Mouse (Mus musculus): Measurements from ENCODE around the gene Rin2.

Gene Rin2

DNA sequence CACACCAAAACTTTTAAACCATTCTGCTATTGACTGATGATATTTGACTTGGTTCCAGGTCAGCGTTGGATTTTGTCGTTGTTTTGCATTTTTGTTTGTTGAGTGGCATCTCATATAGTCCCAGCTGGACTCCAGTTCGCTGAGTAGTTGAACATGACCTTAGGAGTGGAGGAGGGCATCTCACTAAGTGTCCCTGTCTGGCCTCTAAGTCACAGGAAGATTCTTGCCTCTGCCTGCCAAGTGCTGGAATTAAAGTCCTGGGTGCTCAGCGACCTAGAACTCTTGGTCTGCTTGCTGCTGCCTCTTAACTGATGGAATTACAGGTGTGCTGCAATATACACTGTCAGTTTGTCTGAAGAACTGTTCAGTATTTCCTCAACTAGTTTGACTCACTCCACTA lies 154.2 kb downstream of the Rin2 start:
- DNase-seq (ENCODE audit: low spot score), result no peak

DNA sequence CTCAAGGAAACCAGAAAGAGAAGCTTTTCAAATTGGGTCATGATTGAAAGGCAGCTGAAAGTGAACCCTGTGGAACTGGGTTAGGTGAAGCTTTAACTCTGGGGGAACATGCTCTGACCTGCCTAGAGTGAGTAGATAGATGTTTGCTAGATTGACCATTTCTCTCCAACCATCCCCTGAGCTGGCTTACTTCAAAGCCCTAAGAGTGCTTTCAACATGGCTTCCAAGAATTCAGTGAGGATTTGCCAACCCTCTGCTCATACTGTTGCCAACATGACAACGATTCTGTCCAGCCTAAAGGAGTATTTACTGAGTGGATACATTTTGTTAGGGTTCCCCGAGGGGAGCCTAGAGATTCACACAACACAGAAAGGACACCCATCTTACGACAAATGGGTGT lies 155.4 kb downstream of the Rin2 start:
- DNase-seq (ENCODE audit: low spot score), result no peak

DNA sequence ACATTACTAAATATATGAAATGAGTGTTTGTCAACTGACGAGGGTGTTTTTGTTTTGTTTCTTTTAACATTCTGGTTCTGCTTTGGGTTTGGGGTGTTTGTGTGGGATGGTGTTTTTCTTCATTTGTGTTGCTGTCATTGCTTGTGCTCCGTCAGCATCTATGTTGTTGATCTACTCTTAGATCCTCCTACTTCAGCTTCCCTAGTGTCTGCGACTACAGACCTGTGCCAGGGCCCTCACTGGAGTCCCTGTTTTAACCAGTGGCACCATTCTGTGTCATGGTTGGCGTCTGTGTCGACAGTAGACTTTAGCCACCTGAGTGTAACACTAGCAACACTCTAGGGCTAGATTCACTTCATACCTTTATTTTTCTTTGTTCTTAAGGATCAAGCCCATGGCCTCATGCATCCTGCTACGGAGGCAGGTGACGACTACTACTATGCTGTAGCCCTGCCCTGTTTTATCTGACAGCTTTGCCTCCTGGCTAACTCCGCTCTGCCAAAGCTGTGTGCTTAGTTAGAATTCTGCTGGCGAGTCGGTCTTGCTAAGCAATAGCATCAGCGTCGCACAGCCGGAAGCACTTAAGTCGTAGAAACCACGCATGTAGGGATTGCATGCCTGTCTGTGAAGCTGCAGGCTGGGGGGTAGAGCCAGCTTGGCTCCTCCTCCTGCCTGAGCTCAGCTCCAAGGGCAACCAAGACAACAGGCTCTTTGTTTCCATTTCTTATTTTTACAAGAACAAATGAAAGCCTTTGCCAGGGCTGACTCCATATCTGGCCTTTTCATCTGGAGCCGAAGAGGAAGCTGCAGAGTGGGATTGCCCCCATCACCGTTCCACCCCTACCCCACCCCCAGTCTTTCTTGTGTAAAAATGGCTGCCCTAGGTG lies 157.2 kb downstream of the Rin2 start:
- peak; percentile 31 for DNase-seq (ENCODE audit: low spot score)

DNA sequence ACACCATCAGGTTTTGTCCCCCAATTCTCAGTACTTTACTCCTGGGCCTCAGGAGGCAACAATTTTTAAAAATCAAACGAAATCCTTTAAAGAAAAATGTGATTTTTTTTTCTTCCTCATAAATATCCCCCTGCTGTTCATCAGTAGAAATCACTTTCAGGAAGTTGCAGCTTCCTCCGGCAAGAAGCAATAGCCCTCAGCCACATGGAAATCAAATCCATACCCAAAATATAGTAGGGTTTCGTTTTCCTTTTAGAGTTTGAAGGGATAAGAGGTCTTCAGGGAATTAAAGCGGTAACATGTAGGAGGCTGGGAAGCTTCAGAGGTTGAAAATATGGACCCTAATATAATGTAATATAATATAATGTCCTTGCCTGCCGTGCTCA lies 157.8 kb downstream of the Rin2 start:
- DNase-seq (ENCODE audit: low spot score), result no peak

DNA sequence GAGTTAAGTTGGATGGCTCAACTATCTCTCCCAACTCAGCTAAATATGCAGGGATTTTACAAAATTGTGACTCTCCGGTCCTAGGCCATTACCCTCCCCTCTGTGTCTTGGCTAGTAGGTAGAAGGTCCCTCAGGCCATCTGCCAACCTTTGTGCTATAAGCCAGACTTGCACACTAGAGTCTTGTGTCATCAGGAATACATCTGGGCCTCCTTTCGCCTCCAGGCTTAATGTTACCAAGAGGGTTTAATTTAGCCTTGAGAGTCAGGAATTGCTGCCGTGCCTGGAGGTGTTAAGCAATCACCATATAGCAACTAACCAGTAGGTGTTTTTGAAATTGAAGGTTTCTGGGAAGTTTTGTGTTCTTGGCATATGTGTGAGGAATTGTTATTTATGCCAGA lies 158.3 kb downstream of the Rin2 start:
- no peak for DNase-seq (ENCODE audit: low spot score)

DNA sequence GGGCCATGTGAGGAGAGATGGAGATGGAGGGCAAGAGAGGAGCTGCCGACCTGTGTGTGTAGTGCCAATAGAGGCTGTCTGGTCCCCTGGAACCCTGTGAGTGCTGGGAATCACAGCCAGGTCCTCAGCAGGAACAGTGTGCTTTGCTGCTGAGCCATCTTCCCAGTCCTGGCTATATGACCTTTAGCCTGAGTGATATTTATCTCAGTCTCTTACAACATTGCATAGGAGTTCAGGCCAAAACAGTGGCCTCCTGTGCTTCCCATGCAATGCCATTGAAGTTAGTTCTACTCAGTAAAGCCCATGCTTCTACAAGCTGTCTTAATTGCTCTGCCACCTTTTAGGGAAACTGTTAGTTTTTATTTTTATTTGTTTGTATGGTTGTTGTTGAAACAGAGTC lies 160.9 kb downstream of the Rin2 start:
- DNase-seq (ENCODE audit: low spot score), result no peak

DNA sequence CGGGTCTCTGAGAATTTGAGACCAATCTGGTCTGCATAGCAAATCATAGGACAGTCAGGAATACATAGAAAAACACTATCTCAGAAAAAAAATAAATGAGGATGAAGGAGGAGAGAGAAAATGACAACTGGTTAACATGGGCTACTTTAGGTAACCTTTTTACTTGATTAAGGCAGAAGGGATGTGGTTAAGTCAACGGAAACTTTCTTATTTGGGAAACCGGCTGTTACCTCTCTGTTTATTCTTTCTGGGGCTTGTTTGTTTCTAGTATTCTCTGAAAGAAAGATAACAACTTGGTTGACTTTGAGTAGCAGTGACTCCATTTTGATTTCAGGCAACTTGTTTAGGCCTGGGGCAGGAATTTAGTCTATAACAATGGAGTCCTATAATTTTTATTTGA lies 163.7 kb downstream of the Rin2 start:
- no peak for DNase-seq (ENCODE audit: low spot score)

DNA sequence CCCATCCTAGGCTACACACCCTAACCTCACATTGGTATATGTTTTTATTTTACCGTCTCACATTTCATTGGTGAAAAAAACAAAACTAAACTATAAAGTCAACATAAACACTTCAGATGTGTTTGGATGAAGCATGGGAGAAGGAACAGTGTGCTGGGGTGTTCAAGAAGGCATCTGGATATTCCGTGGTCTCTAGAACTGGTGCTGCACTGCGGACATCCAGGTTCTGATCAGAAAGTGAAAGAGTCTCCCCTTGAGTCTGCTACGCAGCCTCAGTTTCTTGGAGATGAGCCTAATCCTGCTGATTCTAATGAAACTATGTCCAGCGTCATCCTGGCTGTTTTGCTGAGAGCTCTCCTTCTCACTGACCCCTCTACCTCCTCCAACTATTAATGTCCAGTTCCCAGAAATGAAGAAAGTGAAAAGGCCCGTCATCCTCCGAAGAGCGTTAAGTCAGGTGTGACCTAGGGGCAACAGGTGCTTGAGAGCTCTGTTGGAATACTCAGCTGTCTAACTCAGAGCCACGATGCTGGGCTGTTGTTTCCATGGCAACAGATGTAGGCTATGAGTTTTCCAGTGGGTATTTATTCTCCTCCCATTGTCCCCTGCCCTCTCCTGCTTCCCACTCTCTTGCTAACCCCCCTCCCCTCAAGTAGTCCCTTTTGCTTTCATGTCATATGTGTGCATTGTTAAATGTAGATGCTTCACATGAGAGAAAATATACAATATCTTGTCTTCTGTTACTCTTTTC lies 164.7 kb downstream of the Rin2 start:
- no peak for DNase-seq (ENCODE audit: low spot score)

DNA sequence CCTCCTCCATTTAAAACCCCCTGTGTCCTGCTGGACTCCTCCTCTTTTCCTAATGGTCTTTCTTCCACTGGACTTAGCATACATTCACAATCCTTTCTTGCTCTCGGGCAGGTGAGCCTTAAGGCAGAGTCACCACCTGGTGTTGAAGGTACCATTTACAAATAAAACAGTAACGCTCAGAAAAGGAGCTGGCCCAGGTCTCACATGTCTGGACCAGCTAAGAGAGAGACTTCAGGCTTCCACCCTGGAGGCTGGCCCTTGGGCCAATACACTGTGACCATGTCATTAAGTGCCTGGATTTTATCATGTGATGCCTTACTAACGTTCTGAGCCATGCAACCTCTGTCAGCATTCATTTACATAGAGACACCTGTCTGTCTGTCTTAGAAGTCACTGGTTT lies 165.3 kb downstream of the Rin2 start:
- no peak for DNase-seq (ENCODE audit: low spot score)

DNA sequence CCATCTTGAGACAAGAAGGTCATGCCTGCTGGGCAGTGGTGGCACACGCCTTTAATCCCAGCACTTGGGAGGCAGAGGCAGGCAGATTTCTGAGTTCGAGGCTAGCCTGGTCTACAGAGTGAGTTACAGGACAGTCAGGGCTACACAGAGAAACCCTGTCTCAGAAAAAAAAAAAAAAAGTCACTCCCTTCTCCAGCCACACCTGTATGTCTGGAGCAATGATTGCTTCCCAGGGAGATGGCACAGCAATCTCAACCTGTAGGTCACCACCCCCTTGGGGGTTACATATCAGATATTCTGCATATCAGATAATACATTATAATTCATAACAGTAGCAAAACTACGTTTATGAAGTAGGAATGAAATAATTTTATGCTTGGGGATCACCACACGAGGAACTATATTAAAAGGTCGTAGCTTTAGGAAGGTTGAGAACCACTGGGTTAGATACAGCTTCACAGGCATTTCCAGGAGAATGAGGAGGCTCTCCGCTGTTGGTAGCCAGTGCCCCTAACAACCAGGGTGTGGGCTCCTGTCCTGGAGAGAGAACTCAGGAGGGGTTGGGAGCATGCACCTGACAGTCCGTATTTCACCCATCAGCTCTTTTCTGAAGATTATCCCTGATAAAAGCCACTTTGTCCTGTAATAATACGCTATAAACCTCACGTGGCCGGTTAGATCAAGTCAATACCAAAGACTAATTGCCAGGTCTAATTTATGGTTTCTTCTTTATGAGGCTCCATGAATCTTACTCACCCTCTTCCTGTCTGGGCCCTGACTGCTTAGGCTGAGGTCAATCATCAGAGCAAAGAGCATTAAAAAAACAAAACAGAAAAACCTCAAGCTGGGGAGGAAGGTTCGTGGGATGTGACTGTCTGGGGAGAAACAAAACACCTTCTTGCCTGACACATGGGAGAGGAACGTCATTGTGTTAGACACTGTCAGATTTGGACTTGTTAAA lies 166.2 kb downstream of the Rin2 start:
- DNase-seq (ENCODE audit: low spot score), result no peak

DNA sequence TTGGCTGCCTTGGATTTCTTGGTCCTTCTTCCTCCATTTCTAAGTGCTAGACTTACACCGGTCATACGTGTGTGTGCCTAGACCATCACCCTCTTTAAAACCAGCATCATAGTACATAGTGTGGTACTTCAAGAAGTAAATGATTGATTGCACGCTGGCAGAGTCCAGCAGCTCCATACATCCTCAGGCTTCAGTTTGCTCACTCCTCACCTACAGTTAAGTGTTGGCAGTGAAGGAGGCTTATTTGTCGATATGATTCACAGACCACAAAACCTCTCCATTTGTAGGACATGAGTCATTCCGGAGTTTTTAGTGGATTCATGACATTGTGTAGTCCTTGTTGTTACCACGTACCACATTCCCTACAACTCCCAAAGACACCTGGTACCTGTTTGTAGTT lies 168.3 kb downstream of the Rin2 start:
- no peak for DNase-seq (ENCODE audit: low spot score)

DNA sequence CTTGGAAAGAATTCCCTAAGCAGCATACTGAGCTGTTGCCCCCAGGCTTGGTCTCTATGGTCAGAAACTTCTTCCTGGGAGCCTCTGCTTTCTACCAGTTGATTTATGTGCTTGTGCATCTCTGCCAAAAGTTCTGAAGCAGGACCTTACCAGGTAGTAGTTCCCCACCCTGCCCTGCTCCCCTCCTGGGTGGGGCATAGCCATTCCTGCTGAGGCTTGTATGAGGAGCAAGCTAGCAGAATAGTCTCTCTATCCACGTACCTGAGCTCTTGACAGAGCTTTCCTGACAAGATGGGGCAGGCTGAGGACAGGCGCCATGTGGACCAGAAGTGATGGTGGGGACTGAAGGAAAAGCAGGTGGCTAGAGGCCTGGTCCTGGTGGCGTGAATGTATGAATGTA lies 171.6 kb downstream of the Rin2 start:
- no peak for DNase-seq (ENCODE audit: low spot score)

DNA sequence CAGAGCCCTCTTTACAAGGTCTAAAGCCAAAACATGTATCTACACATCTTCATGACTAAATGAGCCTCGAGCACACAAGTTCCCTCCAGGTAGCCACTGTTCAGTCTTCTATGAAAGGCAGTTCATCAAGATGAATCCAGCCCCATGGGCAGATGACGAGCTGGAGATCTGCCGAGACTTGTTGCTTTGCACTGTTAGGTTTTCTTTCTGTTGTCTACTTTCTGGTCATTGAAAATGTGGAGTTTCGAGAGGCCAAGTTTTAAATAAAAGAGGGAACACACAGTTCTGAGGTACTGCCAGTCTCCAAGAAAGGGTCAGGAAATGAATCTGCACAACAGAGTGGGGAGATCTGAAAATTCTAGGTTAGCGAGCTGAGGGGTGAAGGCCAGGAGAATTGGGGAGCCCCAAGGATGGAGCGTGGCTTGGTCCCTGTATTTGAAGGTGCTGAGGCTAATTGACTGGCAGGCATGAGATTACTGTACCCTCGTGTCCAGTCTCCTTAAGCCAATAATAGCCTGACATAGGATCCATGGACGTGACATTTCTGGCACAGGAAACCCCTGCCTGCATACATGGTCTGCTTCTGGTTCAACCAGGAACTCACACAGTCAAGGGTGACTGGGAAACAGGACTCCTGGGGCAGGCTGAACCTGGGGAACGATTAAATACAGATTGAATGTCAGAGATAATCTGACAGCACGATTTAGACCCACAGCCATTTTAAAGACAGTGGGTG lies 174.3 kb downstream of the Rin2 start:
- no peak for DNase-seq (ENCODE audit: low spot score)

DNA sequence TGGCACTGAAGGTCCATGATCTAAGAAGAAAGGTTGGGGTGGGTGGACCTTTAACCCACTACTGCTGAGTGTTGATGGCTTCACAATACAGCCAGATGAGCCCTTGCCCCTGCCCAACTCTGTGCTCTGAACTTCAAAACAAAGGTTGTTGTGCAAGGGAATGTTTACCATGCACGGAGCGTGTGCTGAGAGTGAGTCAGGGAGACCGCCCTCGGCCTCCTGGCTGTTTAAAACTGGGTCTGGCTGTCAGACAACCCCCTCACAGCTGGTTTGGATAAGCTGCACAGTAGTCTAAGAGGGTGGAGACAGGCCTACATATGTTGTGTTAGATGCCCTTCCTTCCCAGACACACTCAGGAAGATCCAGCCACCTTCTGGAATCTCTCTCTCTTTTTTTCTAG lies 175.8 kb downstream of the Rin2 start:
- DNase-seq (ENCODE audit: low spot score), result no peak

DNA sequence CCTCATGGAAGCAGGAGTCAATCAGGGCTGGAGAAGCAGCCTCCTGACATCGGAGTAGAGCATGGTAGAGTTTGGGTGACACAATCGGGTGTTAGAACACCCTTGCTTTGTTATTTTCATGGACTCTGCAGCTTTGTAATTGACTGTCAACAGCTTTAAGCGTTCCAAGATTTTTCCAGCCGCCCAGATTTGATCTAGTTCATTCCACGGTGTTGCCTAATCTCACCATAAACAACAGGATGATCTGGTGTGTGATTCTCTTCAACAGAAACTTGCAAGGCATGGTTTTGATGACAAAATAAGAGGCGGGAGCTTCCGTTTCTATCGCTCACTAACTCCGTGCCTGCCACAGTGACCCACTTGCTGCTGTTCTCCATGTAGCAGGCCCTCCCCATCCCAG lies 180.8 kb downstream of the Rin2 start:
- no peak for DNase-seq (ENCODE audit: low spot score)

DNA sequence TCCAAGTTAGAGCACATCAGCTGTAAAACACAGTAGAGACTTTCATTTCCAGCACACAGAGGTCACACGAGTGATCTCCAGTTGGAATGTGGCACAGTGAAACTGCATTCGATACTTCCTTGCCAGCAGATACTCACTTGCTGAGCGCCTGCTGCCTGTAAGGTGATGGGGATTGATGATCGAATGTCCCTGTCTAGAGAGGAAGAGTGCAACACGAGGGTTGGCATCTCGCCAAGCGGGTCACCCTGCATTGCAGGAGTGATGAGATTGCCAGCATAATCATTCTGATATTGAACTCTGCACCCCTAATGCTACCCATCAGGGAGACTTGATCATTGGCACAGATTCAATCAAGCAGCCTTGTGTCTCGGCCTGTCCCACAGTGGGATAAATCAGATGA lies 182.8 kb downstream of the Rin2 start:
- DNase-seq (ENCODE audit: low spot score), result no peak

DNA sequence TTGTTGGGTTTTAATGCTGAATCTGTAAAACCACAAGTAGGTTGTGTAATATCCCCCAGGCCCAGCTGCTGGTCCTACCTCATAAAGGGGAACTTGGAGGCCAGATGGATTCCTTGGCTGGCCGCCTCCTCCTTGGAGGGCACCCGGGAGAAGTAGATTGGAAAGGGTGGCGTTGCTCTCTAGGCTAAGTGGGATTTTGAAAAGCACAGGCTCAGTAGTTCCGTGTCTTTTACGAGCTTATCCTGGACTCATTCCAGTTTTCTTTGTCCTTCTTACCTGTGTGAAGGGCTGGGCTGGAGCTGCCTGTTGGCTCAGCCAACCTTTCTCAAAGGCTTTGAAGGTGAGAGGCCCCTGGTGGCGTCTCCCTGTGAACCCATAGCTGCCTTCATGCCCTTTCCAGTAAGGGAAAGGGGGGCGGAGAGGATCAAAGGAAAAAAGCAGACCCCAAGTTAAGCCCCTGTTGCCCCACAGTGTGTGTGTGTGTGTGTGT lies 184.5 kb downstream of the Rin2 start:
- peak; percentile 45 for DNase-seq (ENCODE audit: low spot score)

DNA sequence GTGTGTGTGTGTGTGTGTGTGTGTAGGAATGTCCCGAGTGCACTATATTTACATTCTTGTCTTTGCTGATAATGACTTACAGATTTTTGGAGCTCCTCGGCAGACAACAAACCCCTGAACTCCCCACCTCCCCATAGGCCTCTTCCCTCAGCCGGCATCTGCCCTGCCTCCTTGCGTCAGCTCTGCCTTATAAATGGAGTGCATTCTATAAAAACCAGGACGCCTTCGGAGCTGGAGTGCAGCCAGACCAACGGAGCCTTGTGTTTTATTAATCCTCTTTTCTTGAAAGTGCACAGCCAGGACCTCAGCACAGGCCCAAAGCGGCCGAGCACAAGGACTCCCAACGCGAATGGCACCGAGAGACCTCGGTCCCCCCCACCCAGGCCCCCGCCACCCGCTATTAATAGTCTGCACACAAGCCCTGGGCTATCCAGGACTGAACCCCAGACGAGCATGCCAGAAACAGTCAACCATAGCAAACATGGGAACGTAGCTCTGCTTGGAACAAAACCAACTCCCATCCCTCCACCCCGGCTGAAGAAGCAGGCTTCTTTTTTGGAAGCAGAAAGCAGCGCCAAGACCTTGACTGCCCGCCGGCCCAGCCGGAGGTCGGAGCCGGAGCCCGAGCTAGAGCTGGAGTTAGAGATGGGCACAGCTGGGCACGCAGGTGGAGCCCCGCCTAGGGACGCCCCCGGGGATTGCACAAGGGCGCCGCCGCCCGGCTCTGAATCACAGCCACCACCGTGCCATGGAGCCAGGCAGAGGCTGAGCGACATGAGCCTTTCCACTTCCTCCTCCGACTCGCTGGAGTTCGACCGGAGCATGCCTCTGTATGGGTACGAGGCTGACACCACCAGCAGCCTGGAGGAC lies 185.2 kb downstream of the Rin2 start:
- peak; percentile 77 for DNase-seq (ENCODE audit: low spot score)

DNA sequence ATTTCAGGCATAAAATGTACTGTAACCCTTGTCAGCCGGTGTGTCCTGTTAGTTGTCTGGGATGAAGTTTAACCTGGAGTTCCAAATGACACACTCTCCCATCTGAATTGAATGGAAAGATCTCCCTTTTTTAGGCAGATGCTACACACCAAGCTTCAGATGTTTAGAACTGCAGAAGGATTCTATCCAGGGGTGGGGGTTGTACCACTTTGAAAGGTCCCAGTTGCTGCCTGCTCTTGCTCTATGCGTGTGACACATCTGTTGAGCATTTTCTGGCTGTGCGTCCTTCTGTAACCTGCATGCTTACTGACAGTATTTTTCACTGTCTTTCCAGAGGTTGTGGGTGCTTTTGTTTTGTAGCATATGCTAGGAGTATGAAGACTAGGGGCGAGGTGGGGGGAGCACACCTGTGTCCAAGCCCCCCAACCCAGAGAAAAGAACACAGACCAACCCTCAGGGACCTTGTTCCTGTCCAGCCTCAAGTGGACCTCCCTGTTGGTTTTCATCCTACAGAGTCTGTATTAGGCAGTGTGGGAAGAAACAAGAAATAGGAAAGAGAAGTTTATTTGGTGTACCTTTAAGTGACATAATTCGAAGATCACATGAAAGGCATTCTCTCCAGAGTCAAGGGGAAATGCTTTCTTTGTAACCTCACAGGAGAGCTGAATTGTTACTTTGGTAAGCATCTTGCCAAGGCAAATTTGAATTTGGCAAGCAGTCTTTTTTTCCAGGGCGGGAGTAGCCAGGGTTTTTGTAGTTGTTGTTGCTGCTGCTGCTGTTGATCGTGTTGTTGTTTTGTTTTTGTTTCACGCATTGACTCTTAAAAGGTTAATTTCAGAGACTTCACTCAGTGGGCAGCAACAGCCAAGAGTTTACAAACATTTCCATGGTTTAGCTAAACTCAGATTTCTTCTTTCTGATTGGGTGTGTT lies 186.4 kb downstream of the Rin2 start:
- DNase-seq (ENCODE audit: low spot score), result no peak
